Mouse (Mus musculus) heart, postnatal 0 days (tissue): Measurements from ENCODE around the gene Hdac11.

Source experiments
- CTCF ChIP-seq: IDR thresholded peaks from 2 replicates; pipeline ENCODE4 v1.5.1; 2016; ENCODE audit warnings: antibody characterized with exemption, control low read depth, low read depth
- EP300 ChIP-seq: IDR thresholded peaks from 2 replicates; pipeline ENCODE4 v1.6.1; 2016; ENCODE audit warnings: antibody characterized with exemption, low read depth

- TF ChIP-seq CTCF: no peak
- no peak for TF ChIP-seq EP300
These were observed 2.6 kb downstream of the Hdac11 start for GRCm38 (mm10) chr6:91159047-91159446.
